Mouse (Mus musculus): ENCODE results near the gene Nbeal2.
"Not testable (repeated sequence)": the region's sequence is repeated elsewhere in the genome, so short reads cannot be mapped to it uniquely, and the experiment has no call there.

The Nbeal2 gene

GRCm38 (mm10) chr9:110653655-110654461, at the start of gene Nbeal2:
Gene Nbeal2 (minus strand): TSS chr9:110654161.
- DNase-seq (ENCODE audit: low spot score in 2 of 2), result peak; percentile 82

GRCm38 (mm10) chr9:110702848-110703247, 48.9 kb upstream of the Nbeal2 start:
- DNase-seq (ENCODE audit: low spot score in 2 of 2), result no peak

GRCm38 (mm10) chr9:110701114-110702032, 47.4 kb upstream of the Nbeal2 start:
- no peak for DNase-seq (ENCODE audit: low spot score in 2 of 2)

- no peak for DNase-seq (ENCODE audit: low spot score in 2 of 2)
These were observed 45.6 kb upstream of the Nbeal2 start for GRCm38 (mm10) chr9:110699574-110699973.

GRCm38 (mm10) chr9:110697465-110697864, 43.5 kb upstream of the Nbeal2 start:
- DNase-seq (ENCODE audit: low spot score in 2 of 2), result no peak

GRCm38 (mm10) chr9:110696427-110696826, 42.5 kb upstream of the Nbeal2 start:
- DNase-seq (ENCODE audit: low spot score in 2 of 2), result no peak

- no peak for DNase-seq (ENCODE audit: low spot score in 2 of 2)
These were observed 41.3 kb upstream of the Nbeal2 start for GRCm38 (mm10) chr9:110695165-110695755.

- DNase-seq (ENCODE audit: low spot score in 2 of 2), result no peak
These were observed 35.4 kb upstream of the Nbeal2 start for GRCm38 (mm10) chr9:110689261-110689779.

GRCm38 (mm10) chr9:110687846-110688245, 33.9 kb upstream of the Nbeal2 start:
- no peak for DNase-seq (ENCODE audit: low spot score in 2 of 2)

GRCm38 (mm10) chr9:110687061-110687460, 33.1 kb upstream of the Nbeal2 start:
- no peak for DNase-seq (ENCODE audit: low spot score in 2 of 2)

- no peak for DNase-seq (ENCODE audit: low spot score in 2 of 2)
These were observed 32.5 kb upstream of the Nbeal2 start for GRCm38 (mm10) chr9:110686472-110686871.

- DNase-seq (ENCODE audit: low spot score in 2 of 2), result no peak
These were observed 31.6 kb upstream of the Nbeal2 start for GRCm38 (mm10) chr9:110685591-110685990.

GRCm38 (mm10) chr9:110685187-110685586, 31.2 kb upstream of the Nbeal2 start:
- DNase-seq (ENCODE audit: low spot score in 2 of 2), result no peak

GRCm38 (mm10) chr9:110684100-110684831, 30.3 kb upstream of the Nbeal2 start:
- DNase-seq (ENCODE audit: low spot score in 2 of 2), result no peak

GRCm38 (mm10) chr9:110683574-110684099, 29.7 kb upstream of the Nbeal2 start:
- no peak for DNase-seq (ENCODE audit: low spot score in 2 of 2)

GRCm38 (mm10) chr9:110682697-110683096, 28.7 kb upstream of the Nbeal2 start:
- not testable (repeated sequence) for DNase-seq (ENCODE audit: low spot score in 2 of 2)

GRCm38 (mm10) chr9:110682255-110682654, 28.3 kb upstream of the Nbeal2 start:
- DNase-seq (ENCODE audit: low spot score in 2 of 2), result no peak

- no peak for DNase-seq (ENCODE audit: low spot score in 2 of 2)
These were observed 27.9 kb upstream of the Nbeal2 start for GRCm38 (mm10) chr9:110681817-110682216.

GRCm38 (mm10) chr9:110680736-110681507, 27.0 kb upstream of the Nbeal2 start:
- no peak for DNase-seq (ENCODE audit: low spot score in 2 of 2)

GRCm38 (mm10) chr9:110678886-110679285, 24.9 kb upstream of the Nbeal2 start:
- DNase-seq (ENCODE audit: low spot score in 2 of 2), result no peak

Measured in spleen, postnatal 14 days (tissue).